Mouse (Mus musculus): ENCODE results near the gene Fastk. TPM values are rescaled to one million over a fixed set of nuclear protein-coding genes. Genes with fewer than 3 reads are reported as not detected.

Fastk gene
- polyA plus RNA-seq, 1 experiment from 2014 or later: 209 TPM

DNA sequence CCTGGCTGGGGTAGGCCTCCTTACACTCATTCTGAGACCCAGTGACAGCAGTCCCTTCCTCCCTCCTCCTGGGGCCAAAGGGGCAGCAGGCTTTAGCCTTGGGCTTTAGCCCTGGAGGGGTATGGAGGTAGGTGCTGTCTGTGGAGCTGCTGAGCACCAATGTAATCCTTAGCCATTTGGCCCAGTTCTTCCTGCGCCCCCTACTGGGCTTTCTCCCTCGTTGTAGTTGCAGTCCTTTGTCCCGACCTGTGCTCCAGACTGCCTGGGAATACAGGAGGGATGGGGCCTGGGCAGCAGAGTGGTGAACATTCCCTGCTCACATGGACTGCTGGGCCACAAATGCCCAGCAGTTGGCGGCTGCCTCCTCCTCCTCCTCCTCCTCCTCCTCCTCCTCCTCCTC is 36.6 kb upstream of the Fastk start:
- Histone ChIP-seq H3K9me3 (replicated peaks; ENCODE audit: control insufficient read depth, low read length) (no peaks in the 10 kb centered on the region), H3K36me3 (ENCODE audit: control insufficient read depth, insufficient read depth) (peaks cover 44% of the 10 kb centered on the region), H3K27me3 (ENCODE audit: control insufficient read depth, insufficient read depth, low read length) (no peaks in the 10 kb centered on the region), H3K4me1 (ENCODE audit: control insufficient read depth, insufficient read depth, low read length) (no peaks in the 10 kb centered on the region), H3K27ac (ENCODE audit: low read length) (no peak overlapping the region), H3K9ac (ENCODE audit: low read length) (no peak overlapping the region), H3K4me3 (ENCODE audit: low read length) (no peak overlapping the region), H3K4me2 (ENCODE audit: low read depth, low read length) (no peak overlapping the region)
- ATAC-seq (replicated peaks; ENCODE audit: extremely low read depth, insufficient read depth, low FRiP score): peak; percentile 35; the same call in 1 of the 2 replicates
- WGBS: 21% methylated on average over 4 of the region's 4 CpGs

DNA sequence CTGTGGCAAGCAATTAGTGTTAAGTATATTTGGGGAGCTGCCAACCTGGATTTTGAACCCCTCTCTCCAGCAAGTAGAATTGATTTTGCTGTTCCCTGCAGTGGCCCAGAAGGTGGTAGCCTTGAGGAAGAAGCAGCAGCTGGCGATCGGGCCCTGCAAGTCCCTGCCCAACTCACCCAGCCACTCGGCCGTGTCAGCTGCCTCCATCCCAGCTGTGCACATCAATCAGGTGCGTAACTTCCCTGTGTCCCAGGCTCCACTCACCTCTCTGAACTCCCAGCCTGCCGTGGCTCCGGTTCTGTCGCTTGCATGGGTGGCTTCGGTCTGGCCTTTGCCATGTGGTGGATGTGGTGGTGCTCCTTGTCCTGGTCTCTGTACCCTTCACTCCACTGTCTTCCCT is 32.8 kb upstream of the Fastk start:
- H3K9me3 ChIP-seq (replicated peaks; ENCODE audit: control insufficient read depth, low read length): no peaks in the 10 kb centered on the region
- H3K36me3 ChIP-seq (ENCODE audit: control insufficient read depth, insufficient read depth): peaks cover 36% of the 10 kb centered on the region
- ATAC-seq (replicated peaks; ENCODE audit: extremely low read depth, insufficient read depth, low FRiP score): no peak
- 91% methylated on average over 9 of the region's 9 CpGs for WGBS
- no peak overlapping the region for H3K27ac ChIP-seq (ENCODE audit: low read length)
- no peak overlapping the region for H3K4me2 ChIP-seq (ENCODE audit: low read depth, low read length)
- H3K27me3 ChIP-seq (ENCODE audit: control insufficient read depth, insufficient read depth, low read length): no peaks in the 10 kb centered on the region; the same call in 1 of the 2 replicates
- H3K4me1 ChIP-seq (ENCODE audit: control insufficient read depth, insufficient read depth, low read length): peaks cover 25% of the 10 kb centered on the region
- H3K4me3 ChIP-seq (ENCODE audit: low read length): no peak overlapping the region
- no peak overlapping the region for H3K9ac ChIP-seq (ENCODE audit: low read length)

DNA sequence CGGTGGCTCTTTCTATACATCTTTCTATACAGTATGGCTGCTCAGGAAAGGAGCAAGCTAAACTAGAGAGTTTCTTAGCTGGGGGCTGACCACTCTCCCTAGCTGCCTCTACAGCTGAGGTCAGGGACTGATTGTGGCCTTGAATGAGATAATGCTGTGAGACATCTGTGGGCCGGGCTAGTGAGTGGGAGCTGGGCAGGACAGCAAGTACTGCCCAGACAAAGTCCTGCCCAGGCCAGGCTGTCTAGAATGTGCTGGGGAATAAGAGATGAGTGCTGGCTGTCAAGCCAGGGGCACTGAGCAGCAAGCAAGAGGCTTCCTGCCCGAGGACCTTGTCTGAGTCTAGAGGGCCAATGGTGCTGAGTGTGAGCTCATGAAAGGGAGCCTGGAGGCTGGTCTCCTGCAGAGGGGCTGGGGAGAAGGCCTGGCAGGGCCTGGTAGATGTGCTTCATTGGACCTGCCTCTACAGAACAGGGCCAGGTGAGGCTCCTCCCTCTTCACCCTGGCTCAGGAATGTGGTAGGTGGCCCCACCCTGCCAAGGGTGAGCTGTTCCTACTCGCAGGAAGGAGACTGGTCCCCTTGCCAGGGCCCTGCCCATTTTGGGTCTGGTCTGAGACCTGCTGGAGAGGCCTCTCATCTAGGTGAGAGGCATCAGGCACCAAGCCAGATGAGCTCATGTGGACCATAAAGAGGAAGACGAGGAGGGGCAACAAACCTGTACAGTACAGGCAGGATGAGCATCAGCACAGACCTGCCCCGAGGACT is 30.6 kb upstream of the Fastk start:
- H3K27me3 ChIP-seq (ENCODE audit: control insufficient read depth, insufficient read depth, low read length): no peaks in the 10 kb centered on the region; the same call in 1 of the 2 replicates
- H3K27ac ChIP-seq (ENCODE audit: low read length): no peak overlapping the region
- peaks cover 29% of the 10 kb centered on the region for H3K36me3 ChIP-seq (ENCODE audit: control insufficient read depth, insufficient read depth)
- peak overlapping the region; percentile 53 for H3K4me3 ChIP-seq (ENCODE audit: low read length)
- no peaks in the 10 kb centered on the region for H3K9me3 ChIP-seq (replicated peaks; ENCODE audit: control insufficient read depth, low read length)
- H3K4me2 ChIP-seq (ENCODE audit: low read depth, low read length): peak overlapping the region; percentile 77
- H3K9ac ChIP-seq (ENCODE audit: low read length): no peak overlapping the region
- WGBS: 59% methylated on average over 6 of the region's 6 CpGs
- no peak for ATAC-seq (replicated peaks; ENCODE audit: extremely low read depth, insufficient read depth, low FRiP score)
- H3K4me1 ChIP-seq (ENCODE audit: control insufficient read depth, insufficient read depth, low read length): peaks cover 28% of the 10 kb centered on the region

DNA sequence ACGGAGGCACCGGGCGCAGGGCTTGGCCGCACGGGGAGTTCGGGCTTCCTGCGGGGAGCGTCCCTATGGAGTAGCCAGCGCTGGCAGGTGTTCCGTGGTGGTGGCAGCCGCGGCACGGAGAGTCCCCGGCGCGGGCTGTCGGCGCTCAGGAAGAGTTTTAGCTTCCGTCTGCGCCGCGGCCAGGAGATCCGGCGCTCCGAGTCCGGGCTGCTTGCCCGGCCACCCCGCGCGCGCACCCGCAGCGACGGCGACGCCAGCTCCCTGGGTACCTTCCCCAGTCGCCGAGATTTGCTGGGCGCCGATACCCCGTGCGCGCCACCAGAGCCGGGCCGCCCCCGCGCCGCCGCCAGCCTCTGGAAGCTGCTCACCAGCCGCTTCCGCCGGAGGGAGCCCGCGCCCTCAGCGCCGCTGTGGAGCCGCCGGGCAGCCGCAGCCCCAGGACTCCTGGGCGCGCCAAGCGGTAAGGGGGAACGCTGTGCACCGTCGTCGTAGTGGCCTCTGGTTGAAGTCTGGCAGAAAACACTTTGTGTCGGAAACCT is 29.7 kb upstream of the Fastk start:
- 2% methylated on average over 64 of the region's 67 CpGs for WGBS
- H3K4me3 ChIP-seq (ENCODE audit: low read length): peak overlapping the region; percentile 53
- no peaks in the 10 kb centered on the region for H3K9me3 ChIP-seq (replicated peaks; ENCODE audit: control insufficient read depth, low read length)
- H3K36me3 ChIP-seq (ENCODE audit: control insufficient read depth, insufficient read depth): peaks cover 20% of the 10 kb centered on the region
- H3K27me3 ChIP-seq (ENCODE audit: control insufficient read depth, insufficient read depth, low read length): no peaks in the 10 kb centered on the region; the same call in 1 of the 2 replicates
- peaks cover 28% of the 10 kb centered on the region for H3K4me1 ChIP-seq (ENCODE audit: control insufficient read depth, insufficient read depth, low read length)
- peak overlapping the region; percentile 77 for H3K4me2 ChIP-seq (ENCODE audit: low read depth, low read length)
- H3K9ac ChIP-seq (ENCODE audit: low read length): peak overlapping the region; percentile 62
- ATAC-seq (replicated peaks; ENCODE audit: extremely low read depth, insufficient read depth, low FRiP score): peak; percentile 37
- no peak overlapping the region for H3K27ac ChIP-seq (ENCODE audit: low read length)

DNA sequence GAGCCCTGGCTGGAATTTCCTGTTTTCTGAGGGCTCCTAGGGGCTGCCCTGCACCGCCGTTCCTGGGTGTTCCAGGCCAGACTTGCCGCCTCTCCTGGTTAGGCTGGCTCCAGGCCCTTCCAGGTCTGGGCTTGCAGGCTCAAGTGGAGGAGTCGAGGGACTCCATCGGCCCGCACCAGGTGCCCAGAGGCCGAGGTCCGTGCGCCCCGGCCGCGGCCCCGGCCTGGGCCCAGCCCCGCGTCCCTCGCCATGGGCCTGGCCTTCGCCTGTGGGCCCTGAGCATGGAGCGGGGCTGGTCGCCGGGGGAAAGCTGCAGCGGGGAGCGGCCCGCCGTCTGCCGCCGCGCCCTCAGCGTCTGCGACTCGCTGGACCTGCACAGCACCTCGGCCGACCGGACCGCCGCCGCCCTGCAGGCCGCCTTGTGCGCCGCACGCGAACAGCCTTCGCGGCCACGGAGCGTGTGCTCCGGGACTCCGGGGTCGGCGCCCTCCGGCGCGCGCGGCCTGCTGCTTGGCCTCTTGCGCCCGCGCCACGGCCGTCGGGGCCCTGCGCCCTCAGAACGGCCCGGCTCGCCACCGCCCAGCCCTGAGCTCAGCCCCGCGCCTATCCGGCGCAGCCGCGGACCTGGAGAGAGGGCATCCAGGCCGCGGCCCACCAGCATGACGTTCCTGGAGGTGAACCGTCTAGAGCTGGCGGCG is 29.1 kb upstream of the Fastk start:
- Histone ChIP-seq H3K9me3 (replicated peaks; ENCODE audit: control insufficient read depth, low read length) (no peaks in the 10 kb centered on the region), H3K4me2 (ENCODE audit: low read depth, low read length) (peak overlapping the region; percentile 77), H3K27ac (ENCODE audit: low read length) (no peak overlapping the region), H3K4me1 (ENCODE audit: control insufficient read depth, insufficient read depth, low read length) (peaks cover 28% of the 10 kb centered on the region), H3K4me3 (ENCODE audit: low read length) (peak overlapping the region; percentile 53), H3K36me3 (ENCODE audit: control insufficient read depth, insufficient read depth) (peaks cover 19% of the 10 kb centered on the region), H3K9ac (ENCODE audit: low read length) (peak overlapping the region; percentile 62), H3K27me3 (ENCODE audit: control insufficient read depth, insufficient read depth, low read length) (no peaks in the 10 kb centered on the region; the same call in 1 of the 2 replicates)
- WGBS: 4% methylated on average over 68 of the region's 77 CpGs
- ATAC-seq (replicated peaks; ENCODE audit: extremely low read depth, insufficient read depth, low FRiP score): peak; percentile 45

DNA sequence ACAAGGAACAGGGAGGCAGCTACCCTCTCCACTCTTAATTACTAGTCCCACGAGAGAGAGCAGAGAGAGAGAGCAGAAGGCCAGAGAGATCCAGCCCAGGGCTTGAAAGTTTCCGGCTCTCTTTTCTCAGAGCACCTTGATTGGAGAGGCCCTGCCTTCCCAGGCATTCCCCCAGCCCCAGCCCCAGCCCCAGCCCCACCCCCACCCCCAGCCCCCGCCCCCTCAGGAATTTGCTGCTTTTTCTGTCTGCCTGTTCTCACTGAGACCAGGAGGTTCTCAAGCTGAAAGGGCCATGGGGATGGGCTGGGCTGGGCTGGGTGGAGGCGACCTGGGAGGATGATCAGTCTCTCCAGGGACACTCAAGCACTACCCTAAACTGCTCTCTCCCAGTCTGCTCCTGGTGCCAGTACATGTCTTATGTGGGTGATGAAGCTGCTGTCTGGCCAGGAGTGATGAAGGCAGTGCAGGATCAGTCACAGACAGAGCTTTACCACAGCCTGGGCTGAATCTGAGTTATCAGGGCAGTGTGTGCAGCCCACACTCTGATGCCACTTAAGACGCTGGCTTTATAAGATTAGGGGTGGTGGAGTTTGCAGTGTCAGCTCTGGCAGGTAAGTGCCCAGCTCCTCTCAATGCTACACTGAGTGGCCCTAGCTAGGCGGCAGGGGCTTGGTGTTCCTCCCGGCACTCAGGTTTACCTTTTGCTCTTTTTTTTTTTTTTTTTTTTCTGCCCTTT is 28.0 kb upstream of the Fastk start:
- 48% methylated on average over 7 of the region's 7 CpGs for WGBS
- ATAC-seq (replicated peaks; ENCODE audit: extremely low read depth, insufficient read depth, low FRiP score): no peak
- Histone ChIP-seq H3K27ac (ENCODE audit: low read length) (no peak overlapping the region), H3K9ac (ENCODE audit: low read length) (no peak overlapping the region), H3K4me3 (ENCODE audit: low read length) (no peak overlapping the region), H3K9me3 (replicated peaks; ENCODE audit: control insufficient read depth, low read length) (no peaks in the 10 kb centered on the region), H3K4me2 (ENCODE audit: low read depth, low read length) (no peak overlapping the region), H3K4me1 (ENCODE audit: control insufficient read depth, insufficient read depth, low read length) (peaks cover 28% of the 10 kb centered on the region), H3K27me3 (ENCODE audit: control insufficient read depth, insufficient read depth, low read length) (no peaks in the 10 kb centered on the region; the same call in 1 of the 2 replicates), H3K36me3 (ENCODE audit: control insufficient read depth, insufficient read depth) (peaks cover 10% of the 10 kb centered on the region)

DNA sequence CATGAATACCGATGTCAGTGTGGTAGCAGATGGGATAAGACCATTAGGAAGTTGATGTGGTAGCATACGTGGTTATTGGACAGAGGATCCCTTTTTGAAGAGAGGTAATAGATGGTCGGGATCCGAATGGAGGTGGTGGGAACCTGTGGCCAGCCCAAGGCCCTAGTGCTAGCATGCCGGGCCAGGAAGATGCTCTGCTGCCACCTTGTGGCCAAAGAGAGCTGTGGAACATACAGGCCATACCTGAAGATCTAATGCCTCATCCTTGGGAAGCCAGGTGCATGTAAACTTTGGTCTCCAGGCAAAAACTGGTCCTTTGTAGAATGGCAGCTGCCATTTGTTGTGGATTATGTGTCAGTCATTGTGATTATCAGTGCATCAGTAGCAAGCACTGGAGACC is 25.5 kb upstream of the Fastk start:
- H3K4me2 ChIP-seq (ENCODE audit: low read depth, low read length): no peak overlapping the region
- H3K9me3 ChIP-seq (replicated peaks; ENCODE audit: control insufficient read depth, low read length): no peaks in the 10 kb centered on the region
- ATAC-seq (replicated peaks; ENCODE audit: extremely low read depth, insufficient read depth, low FRiP score): 0 out of 2 replicates have a peak, but pooled peaks have one; percentile 19
- 19% methylated on average over 5 of the region's 5 CpGs for WGBS
- H3K36me3 ChIP-seq (ENCODE audit: control insufficient read depth, insufficient read depth): no peaks in the 10 kb centered on the region
- H3K4me3 ChIP-seq (ENCODE audit: low read length): no peak overlapping the region
- H3K27me3 ChIP-seq (ENCODE audit: control insufficient read depth, insufficient read depth, low read length): no peaks in the 10 kb centered on the region; the same call in 1 of the 2 replicates
- H3K27ac ChIP-seq (ENCODE audit: low read length): no peak overlapping the region
- H3K4me1 ChIP-seq (ENCODE audit: control insufficient read depth, insufficient read depth, low read length): peaks cover 24% of the 10 kb centered on the region
- no peak overlapping the region for H3K9ac ChIP-seq (ENCODE audit: low read length)

DNA sequence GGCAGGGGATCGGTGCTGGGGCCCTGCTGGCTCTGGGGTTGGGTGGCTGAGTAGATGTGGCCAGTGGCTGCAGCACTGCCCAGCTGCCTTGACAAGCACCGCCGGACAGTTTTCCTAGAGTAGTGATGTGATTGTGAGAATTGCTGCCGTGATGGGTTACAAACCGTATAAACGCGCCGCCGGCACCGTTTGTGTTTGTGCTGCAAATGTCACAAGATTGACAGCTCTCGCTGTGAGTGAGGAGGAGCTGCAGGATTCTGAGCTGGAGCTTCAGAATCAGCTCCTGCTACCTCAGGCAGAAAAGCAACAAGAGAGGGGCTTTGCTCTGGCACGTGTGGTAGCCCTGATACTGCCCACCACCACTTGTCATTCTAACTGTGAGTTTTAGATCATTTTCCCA is 21.7 kb upstream of the Fastk start:
- no peaks in the 10 kb centered on the region for H3K27me3 ChIP-seq (ENCODE audit: control insufficient read depth, insufficient read depth, low read length)
- ATAC-seq (replicated peaks; ENCODE audit: extremely low read depth, insufficient read depth, low FRiP score): no peak
- no peak overlapping the region for H3K27ac ChIP-seq (ENCODE audit: low read length)
- H3K4me1 ChIP-seq (ENCODE audit: control insufficient read depth, insufficient read depth, low read length): no peaks in the 10 kb centered on the region; the same call in 1 of the 2 replicates
- WGBS: 56% methylated on average over 12 of the region's 12 CpGs
- H3K36me3 ChIP-seq (ENCODE audit: control insufficient read depth, insufficient read depth): no peaks in the 10 kb centered on the region
- H3K9me3 ChIP-seq (replicated peaks; ENCODE audit: control insufficient read depth, low read length): no peaks in the 10 kb centered on the region
- no peak overlapping the region for H3K4me2 ChIP-seq (ENCODE audit: low read depth, low read length)
- no peak overlapping the region for H3K9ac ChIP-seq (ENCODE audit: low read length)
- H3K4me3 ChIP-seq (ENCODE audit: low read length): no peak overlapping the region

Data from heart, embryonic 16.5 days (tissue).